Mouse (Mus musculus): Measurements from ENCODE around the gene Etv2.

The Etv2 gene

GRCm38 (mm10) chr7:30635752-30636151, at the start of gene Etv2:
TSS of gene Etv2 (minus strand) at chr7:30635852.
- DNase-seq: no peak

- DNase-seq: no peak
Observed at GRCm38 (mm10) chr7:30683425-30683824, 47.8 kb upstream of the Etv2 start.

DNA sequence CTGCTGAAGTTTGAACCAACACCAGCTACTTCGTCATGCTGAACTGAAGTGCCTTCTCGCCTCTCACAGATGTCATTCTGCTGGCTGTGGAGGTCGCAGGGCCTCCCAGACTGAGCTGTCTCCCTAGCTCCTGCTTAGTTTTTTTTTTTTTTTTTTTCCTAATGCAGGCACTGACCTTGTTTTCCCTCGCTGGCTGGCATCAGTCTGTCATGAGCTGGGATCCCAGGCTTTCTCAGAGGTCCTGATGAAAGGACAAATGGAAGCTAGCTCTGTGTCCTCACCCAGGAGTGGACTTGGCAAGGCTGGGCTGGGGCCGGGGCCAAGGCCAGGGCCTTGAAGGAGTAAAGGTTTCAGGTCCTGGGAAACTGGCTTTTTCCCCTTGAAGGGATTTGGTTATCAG, 46.2 kb upstream of the Etv2 start:
- DNase-seq: no peak

DNA sequence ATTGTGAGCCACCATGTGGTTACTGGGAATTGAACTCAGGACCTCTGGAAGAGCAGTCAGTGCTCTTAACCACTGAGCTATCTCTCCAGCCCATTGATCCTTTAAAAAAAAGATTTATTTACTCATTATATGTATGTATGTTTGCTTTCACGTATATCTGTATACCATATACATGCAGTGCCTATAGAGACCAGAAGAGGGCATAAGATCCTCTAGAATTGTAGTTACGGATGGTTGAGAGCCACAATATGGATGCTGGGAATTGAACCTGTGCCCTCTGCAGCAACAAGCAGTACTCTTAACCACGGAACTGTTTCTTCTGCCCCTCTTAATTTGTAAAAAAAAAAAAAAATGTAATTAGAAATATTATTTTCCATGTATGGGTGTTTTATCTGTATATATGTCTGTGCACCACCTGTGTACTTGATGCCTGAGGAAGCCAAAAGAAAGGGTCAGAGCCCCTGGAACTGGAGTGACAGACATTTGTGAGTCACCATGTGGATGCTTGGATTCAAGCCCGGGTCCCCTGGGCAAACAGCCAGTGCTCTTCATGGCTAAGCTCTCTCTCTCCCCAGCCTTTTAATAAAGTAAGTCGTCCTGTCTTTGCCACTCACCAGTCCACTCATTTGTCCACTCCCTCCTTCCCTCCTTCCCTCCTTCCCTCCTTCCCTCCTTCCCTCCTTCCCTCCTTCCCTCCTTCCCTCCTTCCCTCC, 42.8 kb upstream of the Etv2 start:
- no peak for DNase-seq

GRCm38 (mm10) chr7:30671480-30671879, 35.8 kb upstream of the Etv2 start, which contains the start of gene Pmis2:
TSS of gene Pmis2 (minus strand) at chr7:30671605.
- DNase-seq: no peak

- DNase-seq: peak; percentile 29
Observed at GRCm38 (mm10) chr7:30669229-30669628, 33.6 kb upstream of the Etv2 start.

DNA sequence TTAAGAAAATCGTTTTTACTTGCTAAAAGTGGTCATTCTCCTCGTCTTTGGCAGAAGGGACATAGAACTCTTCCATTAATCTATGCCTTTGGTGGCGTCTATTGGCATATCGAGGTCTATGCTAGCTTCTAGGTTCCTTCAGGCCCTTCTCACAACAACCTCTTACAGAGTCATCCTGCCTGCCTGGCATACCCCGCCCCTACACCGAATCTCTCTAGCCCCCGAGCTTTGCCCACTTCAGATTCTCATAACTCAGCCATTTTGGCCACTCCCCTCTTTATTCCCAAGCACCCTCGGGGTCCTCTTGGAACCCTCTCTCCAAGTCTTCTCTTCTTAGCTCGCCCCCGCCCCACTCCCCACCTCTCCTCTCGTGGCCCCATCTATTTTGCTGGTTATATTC, 29.7 kb upstream of the Etv2 start:
- peak; percentile 20 for DNase-seq

GRCm38 (mm10) chr7:30664529-30665200, 29.0 kb upstream of the Etv2 start, which contains the start of gene Haus5:
TSS of gene Haus5 (minus strand) at chr7:30664994.
- peak; percentile 93 for DNase-seq

DNA sequence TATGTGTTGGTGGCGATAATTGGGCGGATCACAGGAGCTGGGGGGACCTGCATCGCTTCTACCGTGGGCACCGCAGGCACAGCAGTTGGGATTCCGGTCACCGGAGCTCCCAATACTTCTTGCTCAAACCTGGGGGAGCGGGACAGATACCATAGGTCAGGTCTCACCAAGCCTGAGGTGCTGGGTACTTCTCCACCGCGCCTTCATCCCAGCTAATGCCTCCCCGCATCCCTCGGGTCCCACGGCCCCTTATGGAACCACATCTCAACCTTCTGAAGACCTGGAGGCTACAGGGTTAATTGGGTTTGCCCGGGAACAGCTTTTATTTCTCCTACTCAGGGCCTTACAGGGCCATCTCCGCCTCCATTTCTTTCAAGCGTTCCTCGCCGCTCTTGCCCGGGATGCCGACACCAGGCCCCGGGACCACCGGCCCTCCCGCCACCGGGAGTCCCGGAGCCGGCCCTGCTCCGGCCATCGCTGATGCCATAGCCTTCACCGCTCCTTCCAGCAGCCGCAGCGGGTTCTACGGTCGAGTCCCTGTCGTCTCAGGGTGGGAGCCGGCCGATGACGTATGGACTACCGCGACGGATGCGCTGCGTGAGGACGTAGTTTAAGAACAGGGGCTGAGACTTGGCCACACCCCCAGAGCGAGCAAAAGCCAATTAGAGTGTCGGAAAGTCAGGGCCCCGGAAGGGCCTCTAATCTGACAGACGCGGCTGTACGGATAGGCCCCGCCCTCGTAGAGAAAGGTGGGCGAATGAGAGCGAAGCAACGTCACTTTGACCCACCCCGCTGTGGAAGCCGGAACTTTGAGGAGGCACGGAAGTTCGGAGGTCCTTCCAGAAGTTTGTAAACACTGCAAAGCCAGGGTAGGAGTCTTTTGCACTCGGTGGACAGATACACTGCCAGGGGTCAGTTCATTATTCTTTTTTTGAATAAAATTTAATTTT, 14.2 kb upstream of the Etv2 start, which contains the start of gene Rbm42:
Gene Rbm42 (minus strand): TSS at position 727 of the 950 bp plus-strand sequence.
- DNase-seq: peak; percentile 98

DNA sequence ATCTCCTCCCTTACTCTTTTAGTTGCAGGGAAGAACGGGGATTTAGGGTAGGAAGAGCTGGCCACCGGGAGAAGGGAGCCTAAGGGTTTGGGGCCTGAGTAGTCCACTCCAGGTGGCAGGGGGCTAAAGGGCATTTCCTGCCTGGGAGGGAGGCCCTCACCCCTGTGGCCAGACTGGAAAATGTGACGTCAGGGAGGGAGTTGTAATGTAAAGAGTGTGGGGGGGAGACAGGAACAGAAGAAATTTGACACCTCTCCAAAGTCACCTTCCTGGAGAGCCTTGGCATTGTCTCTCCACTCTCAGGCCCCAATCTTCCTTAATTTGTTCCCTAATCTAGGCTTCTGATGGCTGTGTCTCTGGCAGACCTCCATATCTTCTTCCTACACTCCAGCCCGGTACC, 3.4 kb upstream of the Etv2 start:
- DNase-seq: no peak

DNA sequence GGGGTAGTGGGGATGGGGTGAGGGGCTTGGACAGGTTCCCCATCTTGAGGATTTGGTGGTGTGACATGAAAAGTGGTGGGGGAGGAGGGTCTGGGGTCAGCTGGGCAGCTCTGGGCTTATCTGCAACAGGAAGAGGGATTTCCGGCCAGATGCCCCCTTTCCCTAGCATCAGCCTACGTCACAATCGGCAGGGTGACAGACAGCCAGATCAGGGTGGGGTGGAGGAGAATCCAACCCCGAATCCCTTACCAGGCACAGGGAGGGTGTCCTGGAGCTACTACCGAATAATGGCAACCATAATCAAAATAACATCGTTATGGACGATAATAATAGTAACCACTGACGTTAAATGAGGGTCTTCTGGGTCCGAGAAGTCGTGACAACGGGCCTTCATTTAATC, 743 bp upstream of the Etv2 start:
- no peak for DNase-seq

- DNase-seq: peak; percentile 70
Observed at GRCm38 (mm10) chr7:30634621-30635020, 1.0 kb downstream of the Etv2 start.

DNA sequence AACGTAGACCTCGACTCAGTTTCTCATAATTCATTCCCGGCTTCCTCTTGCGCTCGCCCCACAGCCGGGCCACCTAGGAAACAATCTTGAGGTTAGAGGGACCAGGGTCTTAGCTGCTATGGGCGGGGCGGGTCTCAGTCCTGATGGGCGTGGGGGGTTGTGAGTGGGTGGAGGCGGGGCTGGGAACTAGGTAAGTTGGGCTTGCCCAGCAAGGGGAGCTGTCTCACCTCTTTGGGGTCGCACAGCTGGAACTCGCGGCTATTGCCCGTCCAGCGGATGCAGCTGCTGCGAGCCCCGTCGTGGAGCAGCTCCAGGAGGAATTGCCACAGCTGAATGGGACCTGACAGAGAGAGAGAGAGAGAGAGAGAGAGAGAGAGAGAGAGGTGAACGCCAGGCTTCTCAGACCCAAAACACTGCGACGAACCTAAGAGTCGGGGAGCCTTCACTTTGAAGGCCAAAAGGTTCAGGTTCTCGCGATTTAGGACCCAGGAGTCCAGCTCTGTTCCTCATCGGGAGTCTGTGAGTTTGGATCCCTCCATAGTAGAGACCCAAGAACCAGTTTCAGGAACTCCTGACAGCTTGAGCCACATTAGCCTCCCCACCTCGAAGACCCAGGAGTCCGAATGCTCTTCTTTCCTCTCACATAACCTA, 1.8 kb downstream of the Etv2 start:
- DNase-seq: no peak

DNA sequence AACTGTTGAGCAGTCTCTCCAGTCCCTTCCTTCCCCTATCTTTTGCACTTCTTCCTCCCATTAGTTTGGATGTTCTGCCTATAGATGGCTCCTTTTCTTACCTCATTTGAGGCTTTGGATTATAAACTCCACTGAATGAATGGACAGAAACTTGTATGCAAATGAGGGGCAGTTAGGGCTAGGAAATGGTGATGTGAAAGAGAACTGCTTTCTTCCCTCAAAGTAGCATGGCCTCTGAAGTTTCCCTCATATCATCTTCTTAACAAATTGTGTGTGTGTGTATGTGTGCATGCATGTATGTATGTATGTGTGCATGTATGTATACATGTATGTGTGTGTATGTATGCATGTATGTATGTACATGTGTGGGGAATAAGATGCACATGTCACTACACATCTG, 6.6 kb downstream of the Etv2 start:
- DNase-seq: no peak

GRCm38 (mm10) chr7:30626647-30627046, 9.0 kb downstream of the Etv2 start:
- DNase-seq: no peak

GRCm38 (mm10) chr7:30625530-30626384, 9.9 kb downstream of the Etv2 start, which contains the start of gene Cox6b1:
TSS of gene Cox6b1 (minus strand) at chr7:30626151.
- peak; percentile 87 for DNase-seq

GRCm38 (mm10) chr7:30619202-30619601, 16.4 kb downstream of the Etv2 start:
- peak; percentile 48 for DNase-seq

DNA sequence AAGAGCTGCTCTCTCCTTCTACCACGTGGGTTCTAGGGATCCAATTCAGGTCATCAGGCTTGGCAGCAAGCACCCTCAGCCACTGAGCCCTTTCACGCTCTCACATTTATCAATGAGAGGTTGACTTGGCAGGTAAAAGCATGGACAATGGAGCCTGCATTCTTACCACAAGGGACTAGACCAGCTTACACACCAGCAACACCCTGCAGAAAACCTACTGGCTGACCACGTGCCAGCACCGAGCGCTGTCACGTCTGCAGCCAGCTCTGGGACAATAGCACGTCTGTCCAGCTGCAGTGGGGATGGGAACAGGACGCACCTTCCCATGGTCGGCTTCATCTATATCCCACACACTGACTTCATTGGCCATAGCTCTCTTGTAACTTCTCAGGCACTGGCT, 17.0 kb downstream of the Etv2 start:
- DNase-seq: no peak

DNA sequence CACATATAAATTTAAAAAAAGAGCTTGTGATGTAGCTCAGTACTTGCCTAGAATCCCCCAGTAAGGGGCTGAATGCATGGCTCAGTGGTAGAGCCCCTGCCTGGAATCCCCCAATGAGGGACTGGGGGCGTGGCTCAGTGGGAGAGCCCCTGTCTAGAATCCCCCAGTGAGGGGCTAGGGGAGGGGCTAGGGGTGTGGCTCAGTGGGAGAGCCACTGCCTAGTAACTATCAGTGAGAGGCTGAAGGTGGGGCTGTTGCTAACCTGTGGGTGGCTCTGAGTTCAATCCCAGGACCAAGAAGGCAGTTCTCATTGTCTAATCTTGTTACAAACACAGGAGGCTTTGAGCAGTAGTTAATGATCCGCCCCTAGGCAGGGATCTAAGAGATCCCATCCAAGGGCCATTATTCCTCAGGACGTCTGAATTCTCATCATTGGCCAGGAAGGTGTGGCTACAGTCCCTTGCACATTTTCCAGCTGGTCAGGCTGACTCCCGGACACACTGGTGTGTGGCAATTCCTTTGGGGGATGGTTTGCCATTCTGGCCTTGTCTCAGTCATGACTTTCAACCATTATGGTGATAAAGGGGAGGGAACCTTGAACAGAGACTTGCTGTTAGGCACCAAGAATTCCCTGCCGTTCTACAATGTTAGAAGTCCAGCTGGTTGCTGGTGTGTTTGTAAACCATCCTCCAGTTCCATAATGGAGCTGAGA, 20.4 kb downstream of the Etv2 start:
- peak; percentile 20 for DNase-seq

DNA sequence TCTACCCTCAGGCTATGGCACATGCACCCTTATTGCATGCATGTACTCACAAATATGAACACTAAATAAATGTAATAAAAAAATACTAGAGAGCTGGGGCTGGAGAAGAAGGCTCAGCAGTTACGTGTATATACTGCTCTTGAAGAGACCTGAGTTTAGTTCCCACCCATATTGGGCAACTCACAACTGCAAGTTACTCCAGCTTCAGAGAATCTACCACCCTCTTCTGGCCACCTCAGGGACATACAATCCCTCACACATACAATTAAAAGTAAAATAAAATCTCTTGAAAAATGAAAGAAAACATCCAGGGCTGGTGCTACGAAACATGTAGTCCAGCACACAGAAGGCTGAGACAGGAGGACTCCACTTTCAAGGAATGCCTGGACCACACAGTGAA, 21.2 kb downstream of the Etv2 start:
- peak; percentile 20 for DNase-seq
